Mouse (Mus musculus) midbrain, embryonic 10.5 days (tissue): ENCODE data around the gene Cdc42bpg. TPM values are rescaled to one million over a fixed set of nuclear protein-coding genes. Genes with fewer than 3 reads are reported as not detected.

Source experiments
- DNase-seq: peaks from one replicate; pipeline ENCODE4 v3.0.0-alpha.2; 2017; ENCODE audit warnings: low spot score
- H3K27ac ChIP-seq: fragments of 300-500 bp; sonication (generic); replicated peaks from 2 replicates; pipeline ENCODE4 v1.5.1; 2016; ENCODE audit warnings: mild to moderate bottlenecking
- H3K27me3 ChIP-seq: fragments of 300-500 bp; sonication (generic); 2 replicates; pipeline ENCODE4 v1.6.1; 2016; ENCODE audit warnings: low read depth, mild to moderate bottlenecking; ENCODE audit not compliant: poor library complexity, severe bottlenecking
- H3K36me3 ChIP-seq: fragments of 300-500 bp; sonication (generic); 2 replicates; pipeline ENCODE4 v1.6.1; 2016; ENCODE audit warnings: mild to moderate bottlenecking, moderate library complexity
- H3K4me1 ChIP-seq: fragments of 300-500 bp; sonication (generic); 2 replicates; pipeline ENCODE4 v1.6.1; 2016
- H3K4me3 ChIP-seq: fragments of 300-500 bp; sonication (generic); 2 replicates; pipeline ENCODE4 v1.5.1; 2016; ENCODE audit warnings: mild to moderate bottlenecking, moderate library complexity
- H3K9me3 ChIP-seq: fragments of 300-500 bp; sonication (generic); replicated peaks from 2 replicates; pipeline ENCODE4 v1.6.1; 2016; ENCODE audit warnings: mild to moderate bottlenecking
- WGBS: fragments of 180-500 bp; shearing (Covaris S2); methylation state at CpG from one replicate; pipeline ENCODE4 v1.1.7; 2016; 5-methylcytosine and 5-hydroxymethylcytosine counted together
- polyA plus RNA-seq: library from polyadenylated mRNA; unstranded; fragments of >200 nt; fragmentation: Nextera tagmentation; extraction: Ambion mirVana; gene quantifications from 2 replicates; pipeline ENCODE4 v1.2.1, GENCODE M21; 2016

Cdc42bpg gene
- 0.11 and 0.15 TPM in 2 replicates for polyA plus RNA-seq

DNA sequence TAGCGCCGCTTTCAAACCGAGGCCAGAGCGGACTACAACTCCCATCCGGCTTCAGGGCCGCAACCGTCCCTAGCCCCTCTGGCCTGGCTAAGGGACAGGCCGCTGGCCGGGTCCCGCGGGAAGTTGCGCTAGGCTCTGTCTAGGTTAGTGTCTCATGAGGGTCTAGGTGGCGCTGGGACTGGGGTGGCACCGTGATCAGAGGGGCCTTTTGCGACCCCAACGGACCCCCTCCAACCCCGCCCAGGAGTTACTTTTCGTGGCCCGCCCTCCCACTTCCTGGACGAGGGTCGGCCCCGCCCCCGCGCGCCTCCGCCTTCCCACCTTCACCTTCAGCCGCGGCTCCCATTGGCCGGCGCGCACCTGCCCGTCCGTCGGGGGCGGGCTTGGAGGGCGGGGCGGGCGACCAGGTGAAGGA, at the start of gene Cdc42bpg:
Cdc42bpg (plus strand) TSS at position 320 of the 415 bp plus-strand sequence.
- peaks cover 48% of the 10 kb centered on the region for H3K4me1 ChIP-seq
- H3K4me3 ChIP-seq, result peak within 1 kb of the TSS; percentile 76
- peak within 1 kb of the TSS; percentile 85 for H3K27ac ChIP-seq
- H3K27me3 ChIP-seq, result peaks cover 10% of the 10 kb centered on the region
- WGBS, result under 1% methylated on average over 38 of the region's 38 CpGs
- no peaks in the 10 kb centered on the region for H3K9me3 ChIP-seq
- DNase-seq, result peak; percentile 80
- peaks cover under 1% of the 10 kb centered on the region; the same call in 1 of the 2 replicates for H3K36me3 ChIP-seq

DNA sequence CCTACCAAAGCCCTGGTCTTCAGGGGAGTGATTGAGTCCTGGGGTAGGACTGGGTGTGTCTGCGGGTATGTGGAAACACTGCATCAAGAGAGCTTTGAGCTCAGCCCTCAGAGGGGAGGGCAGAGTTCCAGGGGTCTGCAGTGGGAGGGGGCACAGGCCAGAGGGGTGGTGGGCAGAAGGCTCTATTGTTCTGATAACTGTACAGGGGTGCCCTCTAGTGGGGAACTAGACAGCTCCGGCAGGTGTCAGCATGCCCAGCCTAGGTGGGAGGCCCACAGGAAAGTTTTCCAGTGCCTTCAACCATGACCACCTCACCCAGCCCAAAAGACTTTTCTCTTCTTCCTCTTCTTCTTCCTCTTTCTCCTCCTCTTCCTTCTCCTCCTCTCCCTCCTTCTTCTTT, 45.8 kb upstream of the Cdc42bpg start:
- no peaks in the 10 kb centered on the region for H3K4me1 ChIP-seq
- 70% methylated on average over 2 of the region's 2 CpGs for WGBS
- no peaks in the 10 kb centered on the region; the same call in 1 of the 2 replicates for H3K9me3 ChIP-seq
- peaks cover 73% of the 10 kb centered on the region for H3K36me3 ChIP-seq
- no peaks in the 10 kb centered on the region for H3K27me3 ChIP-seq
- H3K27ac ChIP-seq, result no peak overlapping the region; the same call in 1 of the 2 replicates
- H3K4me3 ChIP-seq, result no peak overlapping the region
- no peak for DNase-seq

DNA sequence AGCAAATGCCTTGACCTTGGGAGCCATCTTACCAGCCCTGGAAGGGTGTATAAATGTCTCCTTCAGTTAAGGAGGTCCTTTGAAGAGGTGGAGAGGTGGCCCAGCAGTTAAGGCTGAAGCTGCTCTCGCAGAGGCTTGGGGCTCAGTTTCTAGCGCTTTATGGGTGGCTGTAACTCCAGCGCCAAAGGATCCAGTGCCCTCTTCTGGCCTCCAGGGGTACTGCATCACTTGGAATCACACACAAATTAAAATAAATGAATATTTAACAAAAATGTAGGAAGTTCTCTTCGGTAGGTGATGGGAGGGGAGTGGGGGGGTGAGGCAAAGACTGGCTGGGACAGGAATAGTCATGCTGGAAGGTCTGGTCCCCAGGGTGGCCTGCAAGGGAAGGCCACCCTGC, 45.3 kb upstream of the Cdc42bpg start:
- H3K36me3 ChIP-seq, result peaks cover 68% of the 10 kb centered on the region
- no peaks in the 10 kb centered on the region; the same call in 1 of the 2 replicates for H3K9me3 ChIP-seq
- no peak for DNase-seq
- H3K4me3 ChIP-seq, result no peak overlapping the region
- 90% methylated on average over 4 of the region's 4 CpGs for WGBS
- H3K4me1 ChIP-seq, result no peaks in the 10 kb centered on the region
- H3K27me3 ChIP-seq, result no peaks in the 10 kb centered on the region
- no peak overlapping the region for H3K27ac ChIP-seq

DNA sequence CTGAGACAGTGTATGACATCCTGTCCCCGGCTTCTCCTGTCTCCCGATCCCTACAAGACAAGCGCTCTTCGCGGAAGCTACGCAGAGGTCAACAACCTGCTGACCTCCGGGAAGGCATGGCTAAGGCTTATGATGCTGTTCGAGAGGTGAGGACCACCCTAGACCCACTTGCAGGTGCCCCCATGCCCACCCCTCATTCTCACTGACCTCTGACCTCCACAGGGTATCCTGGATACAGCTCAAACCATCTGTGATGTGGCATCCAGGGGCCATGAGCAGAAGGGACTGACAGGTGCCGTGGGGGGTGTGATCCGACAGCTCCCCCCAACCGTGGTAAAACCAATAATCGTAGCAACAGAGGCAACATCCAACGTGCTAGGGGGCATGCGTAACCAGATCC, 44.9 kb upstream of the Cdc42bpg start:
- no peaks in the 10 kb centered on the region for H3K27me3 ChIP-seq
- 93% methylated on average over 14 of the region's 14 CpGs for WGBS
- DNase-seq, result no peak
- no peak overlapping the region for H3K4me3 ChIP-seq
- H3K4me1 ChIP-seq, result no peaks in the 10 kb centered on the region
- no peak overlapping the region for H3K27ac ChIP-seq
- no peaks in the 10 kb centered on the region; the same call in 1 of the 2 replicates for H3K9me3 ChIP-seq
- peaks cover 63% of the 10 kb centered on the region for H3K36me3 ChIP-seq

DNA sequence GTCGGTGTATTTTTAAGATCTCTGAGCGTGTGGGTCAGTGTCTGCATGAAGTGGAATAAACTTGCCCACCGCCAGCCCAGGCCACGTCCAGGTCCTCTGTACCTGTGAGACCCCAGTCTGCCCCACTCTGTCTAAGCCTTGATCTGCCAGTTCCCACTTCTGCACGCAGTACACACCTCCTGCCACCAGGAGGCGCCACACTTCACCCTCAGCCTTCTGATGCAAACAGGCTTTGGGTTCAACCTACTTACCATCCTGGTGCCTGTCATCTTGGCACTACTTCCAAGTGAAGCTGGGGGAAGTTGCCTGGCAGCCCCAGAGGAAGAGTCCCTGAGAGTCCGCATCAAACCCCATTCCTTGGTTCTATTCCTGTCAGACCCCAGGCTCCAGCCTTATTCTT, 44.0 kb upstream of the Cdc42bpg start:
- no peak overlapping the region for H3K27ac ChIP-seq
- no peaks in the 10 kb centered on the region for H3K27me3 ChIP-seq
- no peaks in the 10 kb centered on the region for H3K4me1 ChIP-seq
- H3K9me3 ChIP-seq, result no peaks in the 10 kb centered on the region; the same call in 1 of the 2 replicates
- WGBS, result 58% methylated on average over 7 of the region's 7 CpGs
- peaks cover 55% of the 10 kb centered on the region for H3K36me3 ChIP-seq
- DNase-seq, result peak; percentile 68
- H3K4me3 ChIP-seq, result no peak overlapping the region

DNA sequence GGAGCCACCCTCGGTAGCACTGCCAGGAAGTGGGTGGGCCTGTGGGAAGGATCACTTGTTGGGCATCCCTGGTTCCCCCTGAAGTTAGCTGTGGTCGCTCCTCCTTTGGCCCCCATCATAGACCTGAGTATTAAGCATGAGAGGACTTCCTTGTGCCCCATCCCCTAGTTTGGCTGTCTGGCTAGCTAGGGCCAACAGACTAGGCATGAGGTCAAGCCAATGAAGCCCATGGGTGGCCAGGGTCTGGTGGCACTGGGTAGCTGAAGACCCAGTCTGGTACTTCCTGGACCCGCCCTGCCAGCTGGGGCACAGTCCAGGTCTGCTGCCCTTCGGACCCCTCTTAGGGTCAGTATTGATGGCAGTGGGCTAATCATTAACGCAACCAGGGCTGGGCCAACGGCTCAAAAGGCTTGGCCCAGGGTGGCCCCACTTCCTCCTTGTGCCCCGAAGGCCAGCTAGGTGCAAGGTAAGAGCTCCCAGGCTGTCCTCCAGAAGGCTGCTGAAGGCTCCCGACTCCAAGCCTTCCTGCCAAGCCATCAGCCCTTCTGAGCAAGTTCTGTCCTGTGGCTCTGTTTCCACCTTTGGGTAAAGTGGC, 43.3 kb upstream of the Cdc42bpg start:
- no peak for DNase-seq
- 95% methylated on average over 8 of the region's 8 CpGs for WGBS
- H3K27ac ChIP-seq, result no peak overlapping the region
- no peak overlapping the region for H3K4me3 ChIP-seq
- peaks cover 48% of the 10 kb centered on the region for H3K36me3 ChIP-seq
- no peaks in the 10 kb centered on the region; the same call in 1 of the 2 replicates for H3K9me3 ChIP-seq
- no peaks in the 10 kb centered on the region for H3K27me3 ChIP-seq
- H3K4me1 ChIP-seq, result no peaks in the 10 kb centered on the region

DNA sequence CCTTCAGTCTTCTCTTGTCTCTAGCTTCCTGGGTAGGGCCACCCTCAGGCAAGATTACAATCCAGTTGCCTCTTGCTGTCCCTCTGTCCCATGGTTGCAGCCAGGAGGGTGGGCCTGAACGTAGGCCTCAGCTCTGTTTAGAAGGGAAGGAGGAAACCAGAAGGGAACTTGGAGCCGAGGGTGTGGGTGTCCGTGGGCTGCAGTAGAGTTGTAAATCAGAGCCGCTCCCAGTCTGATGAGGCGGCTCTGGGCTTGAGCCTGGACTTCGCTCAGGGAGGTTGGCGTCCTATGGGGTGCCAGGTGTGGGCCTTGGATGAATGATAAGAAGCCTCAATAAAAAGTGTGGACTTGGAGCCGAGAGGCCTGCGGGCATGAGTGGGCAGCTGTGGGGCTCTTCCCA, 42.1 kb upstream of the Cdc42bpg start:
- Histone ChIP-seq H3K9me3 (no peaks in the 10 kb centered on the region; the same call in 1 of the 2 replicates), H3K4me1 (no peaks in the 10 kb centered on the region), H3K4me3 (no peak overlapping the region), H3K27me3 (no peaks in the 10 kb centered on the region), H3K36me3 (peaks cover 36% of the 10 kb centered on the region), H3K27ac (no peak overlapping the region)
- WGBS, result 84% methylated on average over 9 of the region's 9 CpGs
- no peak for DNase-seq

DNA sequence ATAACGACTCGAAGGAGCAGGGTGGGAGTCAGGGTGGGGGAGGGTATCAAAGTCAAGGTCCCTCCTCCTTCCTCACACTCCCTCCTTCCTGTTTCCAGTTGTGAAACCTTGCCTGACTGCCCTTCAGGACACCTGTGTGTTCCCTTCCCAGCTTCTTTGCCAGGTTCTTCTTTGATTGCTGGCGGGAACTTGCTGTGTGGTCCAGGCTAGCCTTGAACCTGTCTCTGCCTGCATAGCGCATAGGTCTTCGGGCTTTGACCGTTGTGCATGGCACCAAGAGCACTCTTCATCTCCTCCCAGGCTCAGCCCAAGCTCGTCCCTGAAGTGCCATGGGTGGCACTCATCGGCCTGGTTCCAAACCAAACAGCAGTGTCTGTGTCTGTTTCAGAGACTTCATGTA, 41.3 kb upstream of the Cdc42bpg start:
- no peak overlapping the region for H3K27ac ChIP-seq
- 86% methylated on average over 8 of the region's 8 CpGs for WGBS
- DNase-seq, result no peak

DNA sequence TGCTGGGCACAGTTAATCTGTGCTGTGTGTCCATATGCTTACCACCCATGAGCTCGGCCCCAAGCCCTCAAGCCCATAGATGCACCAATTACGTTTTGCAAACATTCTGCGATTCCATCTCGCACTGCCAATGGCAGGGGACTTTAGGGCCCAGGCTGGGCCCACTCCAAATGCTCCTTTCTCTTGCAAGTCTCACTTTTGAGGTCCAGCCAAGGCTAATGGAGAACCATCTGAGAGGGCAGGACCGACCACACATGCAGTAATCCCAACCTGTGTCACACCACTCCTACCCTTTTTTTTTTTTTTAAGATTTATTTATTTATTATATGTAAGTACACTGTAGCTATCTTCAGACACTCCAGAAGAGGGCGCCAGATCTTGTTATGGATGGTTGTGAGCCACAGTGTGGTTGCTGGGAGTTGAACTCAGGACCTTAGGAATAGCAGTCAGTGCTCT, 40.5 kb upstream of the Cdc42bpg start:
- Histone ChIP-seq H3K27me3 (no peaks in the 10 kb centered on the region), H3K36me3 (peaks cover 22% of the 10 kb centered on the region), H3K27ac (no peak overlapping the region), H3K4me3 (no peak overlapping the region), H3K9me3 (no peaks in the 10 kb centered on the region; the same call in 1 of the 2 replicates), H3K4me1 (peaks cover 2% of the 10 kb centered on the region)
- WGBS, result 71% methylated on average over 6 of the region's 6 CpGs
- DNase-seq, result no peak

More for the DNA sequence above, 41.3 kb upstream of the Cdc42bpg start:
- no peak overlapping the region for H3K4me3 ChIP-seq
- no peaks in the 10 kb centered on the region for H3K4me1 ChIP-seq
- peaks cover 30% of the 10 kb centered on the region for H3K36me3 ChIP-seq
- H3K27me3 ChIP-seq, result no peaks in the 10 kb centered on the region
- no peaks in the 10 kb centered on the region; the same call in 1 of the 2 replicates for H3K9me3 ChIP-seq

DNA sequence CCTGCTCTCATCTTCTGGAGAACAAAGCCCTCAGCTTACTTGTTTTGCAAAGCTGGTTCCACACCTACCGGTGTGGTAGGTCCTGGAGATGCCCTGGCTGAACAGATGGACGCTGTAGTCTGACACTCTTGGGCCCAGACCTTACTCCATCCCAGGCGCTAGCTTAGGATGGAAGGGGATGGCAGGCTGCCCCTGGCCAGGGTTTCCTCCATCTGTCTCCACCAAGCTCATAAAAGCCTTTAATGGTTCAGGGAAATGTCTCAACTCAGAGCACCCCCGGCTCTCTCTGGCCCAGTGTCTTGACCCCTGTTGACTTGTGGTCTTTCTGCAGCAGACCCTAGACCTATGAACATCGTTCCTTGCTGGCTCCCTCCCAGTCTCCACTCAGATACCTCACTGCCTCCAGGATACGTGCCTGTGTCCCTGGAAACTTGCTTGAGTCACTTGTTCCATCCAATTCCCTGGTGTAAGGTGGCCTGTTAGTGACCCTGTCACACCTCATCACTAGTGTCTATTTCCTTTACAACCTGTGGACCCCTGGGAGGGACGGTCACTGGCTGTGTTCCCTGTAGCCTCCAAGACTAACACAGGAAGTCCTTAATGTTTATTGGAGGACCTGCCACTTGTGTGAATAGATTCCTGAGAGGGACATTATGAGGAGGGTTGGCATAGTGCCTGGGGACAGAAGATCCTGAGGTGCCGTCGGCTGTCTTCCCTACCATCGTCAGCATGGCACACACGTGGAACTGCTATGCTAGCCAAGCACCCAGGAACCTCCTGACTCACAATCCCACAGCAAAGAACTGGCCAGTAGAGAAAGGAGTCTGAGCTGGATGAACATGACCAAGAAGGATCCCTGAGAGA, 38.7 kb upstream of the Cdc42bpg start:
- peaks cover 4% of the 10 kb centered on the region; the same call in 1 of the 2 replicates for H3K36me3 ChIP-seq
- H3K4me1 ChIP-seq, result peaks cover 9% of the 10 kb centered on the region
- peaks cover 4% of the 10 kb centered on the region; the same call in 1 of the 2 replicates for H3K27me3 ChIP-seq
- H3K4me3 ChIP-seq, result no peak overlapping the region; the same call in 1 of the 2 replicates
- H3K9me3 ChIP-seq, result no peaks in the 10 kb centered on the region
- 78% methylated on average over 11 of the region's 11 CpGs for WGBS
- H3K27ac ChIP-seq, result no peak overlapping the region
- no peak for DNase-seq

DNA sequence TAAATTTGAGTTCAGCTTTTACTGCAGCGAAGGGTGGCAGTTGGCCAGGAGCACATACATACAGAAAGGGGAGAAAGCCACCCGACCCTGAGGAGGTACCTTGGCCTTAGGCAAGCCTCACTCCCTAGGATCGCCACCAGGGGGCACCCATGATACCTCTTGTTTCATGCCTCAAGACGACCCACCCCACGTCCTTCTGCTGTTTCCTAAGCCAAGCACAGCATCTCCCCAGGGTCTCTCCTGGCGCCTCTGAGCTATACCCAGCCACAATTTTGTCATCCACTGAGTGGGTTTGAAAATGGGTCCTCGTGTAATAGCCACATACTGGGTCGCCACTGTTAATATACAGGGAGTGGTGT, 38.1 kb upstream of the Cdc42bpg start:
- Histone ChIP-seq H3K27ac (no peak overlapping the region), H3K27me3 (peaks cover 4% of the 10 kb centered on the region; the same call in 1 of the 2 replicates), H3K4me3 (no peak overlapping the region; the same call in 1 of the 2 replicates), H3K9me3 (no peaks in the 10 kb centered on the region), H3K36me3 (no peaks in the 10 kb centered on the region), H3K4me1 (peaks cover 9% of the 10 kb centered on the region)
- WGBS, result 21% methylated on average over 8 of the region's 8 CpGs
- DNase-seq, result peak; percentile 88

DNA sequence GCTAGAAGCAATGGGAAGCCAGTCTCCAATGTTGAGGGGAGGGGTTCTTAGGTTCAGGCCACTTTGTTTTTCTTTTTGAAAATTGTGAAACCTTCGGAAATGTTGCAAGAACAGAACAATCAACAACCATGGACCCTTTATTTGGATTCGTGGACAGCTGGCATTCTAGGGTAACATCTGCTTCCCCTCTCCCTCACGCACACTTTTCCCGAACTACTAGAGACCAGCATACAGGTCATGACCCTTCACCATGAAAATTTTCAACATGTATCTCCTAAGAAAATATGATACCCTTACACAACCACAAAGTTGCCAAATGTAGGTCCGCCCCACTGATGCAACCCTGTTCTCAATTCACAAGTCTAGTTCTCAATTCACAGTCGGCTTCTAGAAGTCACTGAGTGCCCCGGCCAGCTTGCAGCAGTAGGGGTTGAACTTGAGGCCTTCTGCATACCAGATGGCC, 37.6 kb upstream of the Cdc42bpg start:
- Histone ChIP-seq H3K27me3 (peaks cover 4% of the 10 kb centered on the region; the same call in 1 of the 2 replicates), H3K36me3 (no peaks in the 10 kb centered on the region), H3K4me1 (peaks cover 9% of the 10 kb centered on the region), H3K27ac (no peak overlapping the region), H3K9me3 (no peaks in the 10 kb centered on the region), H3K4me3 (no peak overlapping the region)
- DNase-seq, result no peak
- WGBS, result 85% methylated on average over 7 of the region's 7 CpGs
